Mouse (Mus musculus) bone marrow, adult 2 months (tissue): ENCODE data around the gene Olfr47.

Experiments used
- CTCF ChIP-seq: fragments of 200-500 bp; IDR thresholded peaks from 2 replicates; pipeline ENCODE4 v1.5.1; 2011; ENCODE audit warnings: low read length, control low read depth; ENCODE audit not compliant: control insufficient read depth, insufficient read depth
- POLR2A ChIP-seq: fragments of 200-500 bp; IDR thresholded peaks from 2 replicates; pipeline ENCODE4 v1.6.1; 2011; ENCODE audit warnings: low read depth, mild to moderate bottlenecking, control low read depth, low read length, borderline replicate concordance; ENCODE audit not compliant: control insufficient read depth

- TF ChIP-seq POLR2A = no peak
- no peak for TF ChIP-seq CTCF
Measured at GRCm38 (mm10) chr6:43280481-43280880, 49.2 kb downstream of the Olfr47 start.
